Mouse (Mus musculus) ovary, postnatal 10 days (tissue): ENCODE results near the gene Esyt1.
"Not testable (repeated sequence)": the region's sequence is repeated elsewhere in the genome, so short reads cannot be mapped to it uniquely, and the experiment has no call there.

Source experiments
- DNase-seq: peaks from one replicate; pipeline ENCODE4 v3.0.0; 2022; ENCODE audit warnings: low spot score

The Esyt1 gene

DNA sequence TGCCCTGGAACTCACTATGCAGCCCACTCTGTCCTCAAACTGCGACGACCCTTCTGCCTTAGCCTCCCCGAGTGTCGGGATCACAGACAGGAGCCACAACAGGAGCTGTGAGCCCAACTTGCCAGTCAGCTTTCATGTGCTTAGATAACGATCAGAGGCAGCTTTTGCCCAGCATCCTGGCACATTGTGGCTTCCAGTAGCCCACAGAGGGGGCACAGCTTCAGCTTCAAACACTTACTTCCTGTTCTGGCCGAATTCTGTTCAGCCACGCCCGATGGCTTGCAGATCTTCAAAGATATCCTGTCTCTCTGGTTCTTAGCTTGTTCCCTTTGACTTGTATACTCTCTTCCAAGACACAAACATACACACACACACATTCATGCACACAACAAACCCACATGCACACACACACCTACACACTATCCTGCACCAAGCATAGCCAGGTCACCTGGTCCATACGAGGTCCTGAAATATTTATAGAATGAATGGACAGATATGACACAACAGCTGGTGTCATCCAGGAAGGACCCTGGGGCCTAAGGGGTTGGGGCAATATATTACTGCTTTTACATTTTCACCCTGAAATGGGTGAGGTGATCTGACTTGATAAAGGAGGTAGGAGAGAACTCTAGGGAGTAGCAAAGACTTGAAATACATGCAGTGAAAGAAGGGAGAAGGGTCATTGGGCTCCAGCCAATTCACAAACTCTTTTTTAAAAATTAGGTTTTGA, 20.9 kb downstream of the Esyt1 start:
- DNase-seq = no peak

DNA sequence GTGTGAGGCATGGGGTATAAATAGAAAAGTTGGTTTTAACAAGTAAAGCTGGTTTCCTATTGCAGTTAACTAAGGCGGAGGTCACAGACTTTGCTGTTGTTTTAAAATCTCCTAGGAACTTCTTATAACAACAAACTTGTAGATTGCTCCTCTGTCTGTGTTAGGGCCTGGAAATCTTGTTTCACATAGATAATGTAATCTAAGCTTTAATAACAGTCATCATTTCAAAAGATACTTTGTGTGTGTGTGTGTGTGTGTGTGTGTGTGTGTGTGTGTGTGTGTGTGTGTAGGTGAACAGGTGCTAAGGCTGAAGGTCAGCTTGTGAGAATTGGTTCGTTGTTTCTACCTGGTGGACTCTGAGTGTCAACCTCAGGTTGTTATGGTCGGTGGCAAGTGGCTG, 21.7 kb downstream of the Esyt1 start:
- no peak for DNase-seq

DNA sequence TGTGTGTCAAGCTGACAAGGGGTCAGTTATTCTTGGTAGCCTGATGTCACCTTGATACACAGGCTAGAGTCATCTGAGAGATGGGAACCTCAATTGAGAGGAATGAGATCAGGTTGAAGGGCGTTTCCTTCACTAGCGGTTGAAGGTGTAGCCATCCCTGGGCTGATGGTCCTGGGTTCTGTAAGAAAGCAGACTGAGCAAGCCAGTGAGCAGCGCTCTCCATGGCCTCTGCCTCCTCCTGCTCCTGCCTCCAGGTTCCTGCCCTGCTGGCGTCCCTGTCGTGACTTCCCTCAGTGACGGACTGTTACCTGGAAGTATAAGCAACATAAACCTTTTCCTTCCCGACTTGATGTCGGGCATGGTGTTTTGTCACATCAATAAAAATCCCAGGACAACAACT, 22.1 kb downstream of the Esyt1 start:
- DNase-seq = no peak

DNA sequence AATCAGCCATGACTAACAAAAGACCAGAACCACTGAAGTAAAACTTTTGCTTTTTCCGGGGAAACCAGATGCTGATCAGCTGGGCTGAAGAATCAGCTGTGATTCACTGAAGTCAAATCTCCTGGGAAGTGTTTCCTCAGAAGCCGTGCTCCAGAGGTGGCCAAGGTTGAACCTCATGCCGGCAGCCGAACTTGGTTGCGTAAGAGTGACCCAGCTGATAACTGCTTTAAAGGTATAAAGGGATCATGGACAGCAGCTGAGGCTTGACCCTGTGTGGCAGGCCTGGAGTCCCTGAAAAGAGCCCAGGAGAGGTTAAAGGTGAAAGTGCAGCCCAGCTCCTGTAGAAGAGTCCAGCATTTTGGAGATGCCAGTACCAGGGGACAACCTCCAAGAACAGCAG, 23.3 kb downstream of the Esyt1 start:
- DNase-seq = no peak

DNA sequence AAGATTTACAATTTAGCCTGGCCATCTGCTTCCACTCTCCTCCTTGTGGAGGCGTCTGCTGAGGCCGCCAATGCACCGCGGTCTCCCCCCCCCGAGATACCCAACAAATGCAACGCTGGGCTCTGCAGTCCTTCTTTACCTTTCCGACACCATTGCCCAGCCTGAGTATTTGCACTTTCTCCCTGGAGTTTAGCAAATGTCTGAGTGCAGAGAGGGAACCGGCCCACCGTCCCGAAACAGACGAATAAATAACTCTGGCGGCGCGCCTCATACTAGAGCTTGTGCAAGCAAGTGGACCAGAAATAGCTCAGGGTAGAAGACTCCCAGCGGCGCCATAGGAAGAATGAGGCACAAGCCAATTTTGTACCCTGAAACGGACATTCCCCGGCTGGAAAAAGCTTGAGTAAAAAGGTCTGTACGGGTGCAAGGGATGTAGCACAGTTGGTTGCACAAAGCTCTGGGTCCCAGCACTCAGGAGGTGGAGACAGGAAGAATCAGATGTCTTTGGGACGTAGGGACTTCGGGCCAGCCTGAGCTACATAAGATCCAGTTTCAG, 26.5 kb downstream of the Esyt1 start:
- DNase-seq = peak; percentile 56

DNA sequence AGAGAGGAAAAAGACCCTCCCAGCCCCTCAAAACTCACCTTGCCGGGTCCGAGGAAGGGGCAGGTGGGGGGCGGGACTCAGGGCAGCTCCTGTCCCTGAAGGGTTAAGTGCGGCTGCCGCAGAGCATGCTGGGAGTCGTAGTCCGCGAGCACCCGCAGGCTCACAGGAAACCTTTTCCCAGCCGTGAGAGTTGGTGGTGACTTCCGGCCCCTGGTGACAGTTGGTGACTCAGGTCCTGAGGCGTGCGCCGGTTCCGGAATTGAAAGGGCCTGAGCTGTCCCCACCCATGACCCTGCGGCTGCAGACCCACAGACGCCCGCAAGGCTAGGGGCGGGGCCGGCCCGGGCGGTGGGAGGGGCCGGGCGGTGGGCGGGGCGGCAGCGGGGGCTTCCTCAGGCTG, 27.1 kb downstream of the Esyt1 start, which contains the start of gene Myl6b:
TSS of gene Myl6b (minus strand) at position 96 of the 400 bp plus-strand sequence.
- DNase-seq = peak; percentile 73

DNA sequence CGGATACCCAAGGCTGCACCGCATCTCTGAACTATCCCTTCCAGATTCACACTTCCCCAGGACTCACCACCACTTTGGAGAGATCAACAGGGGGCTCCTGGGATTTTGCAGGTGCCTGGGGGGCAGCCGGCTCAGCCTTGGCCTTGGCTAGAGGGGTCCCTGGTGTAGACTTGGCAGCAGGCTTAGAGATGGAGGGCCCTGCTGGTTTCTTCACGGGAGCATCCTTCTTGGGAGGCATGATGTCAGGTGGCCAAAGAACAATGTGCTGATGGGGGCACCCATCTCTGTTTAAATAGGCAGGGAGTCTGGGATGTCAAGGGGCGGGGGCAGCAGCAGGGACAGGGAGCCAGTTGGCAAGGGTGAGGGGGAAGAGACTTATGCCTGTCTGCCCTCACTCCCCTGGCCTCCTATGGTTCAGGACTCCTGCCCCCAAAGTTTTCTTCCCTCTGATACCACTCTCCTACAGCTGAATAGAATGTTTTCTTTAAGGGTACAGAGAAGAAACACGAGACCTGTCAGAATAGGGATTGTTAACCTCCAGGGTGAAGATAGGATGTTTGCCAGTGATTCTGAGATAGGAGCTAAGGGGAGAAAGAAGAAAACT, 28.4 kb downstream of the Esyt1 start:
- DNase-seq = no peak

DNA sequence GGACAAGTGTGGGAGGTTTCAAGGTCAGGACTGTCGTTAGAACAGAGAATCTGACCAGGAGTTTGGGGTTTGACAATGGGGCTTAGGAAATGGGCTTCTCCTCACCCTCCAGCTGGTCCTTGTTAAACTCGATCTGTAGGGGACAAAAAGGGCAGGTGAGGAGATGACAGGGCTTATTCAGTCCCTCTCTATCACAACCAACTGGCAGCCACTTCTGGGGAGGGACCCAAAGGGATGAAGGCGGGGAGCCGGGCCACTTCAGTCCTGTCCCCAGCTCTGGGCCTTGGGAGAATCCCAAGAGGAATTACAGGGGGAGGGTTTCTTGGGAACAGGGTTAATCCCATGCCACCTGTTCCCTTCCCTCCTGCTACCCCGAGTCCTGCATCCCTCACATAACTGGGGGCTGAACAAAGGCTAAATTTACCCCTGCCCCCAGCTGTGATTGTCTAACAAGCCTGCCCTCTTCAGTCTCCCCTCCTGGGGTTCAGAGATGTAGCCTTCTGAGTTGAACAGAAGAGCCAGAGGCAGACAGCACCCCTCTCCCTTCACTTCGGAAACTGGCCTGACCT, 29.1 kb downstream of the Esyt1 start:
- DNase-seq = no peak

DNA sequence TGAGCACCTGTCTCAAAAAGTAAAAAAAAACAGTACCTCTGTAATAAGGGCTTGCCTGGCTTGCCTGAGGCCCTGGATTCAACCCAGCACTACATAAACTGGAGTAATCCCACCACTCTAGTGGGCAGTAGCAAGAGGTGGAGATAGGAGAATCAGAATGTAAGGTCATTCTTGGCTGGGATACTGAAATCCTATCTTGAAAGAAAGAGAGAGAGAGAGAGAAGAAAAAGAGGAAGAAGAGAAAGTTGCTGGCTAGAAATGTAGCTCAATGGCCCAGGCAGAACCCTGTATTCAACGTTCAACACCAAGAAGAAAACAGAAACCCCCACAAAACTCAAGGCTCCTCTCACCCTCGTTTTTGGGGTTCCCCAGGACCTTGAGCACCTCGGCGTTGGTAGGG, 29.8 kb downstream of the Esyt1 start:
- DNase-seq = no peak

DNA sequence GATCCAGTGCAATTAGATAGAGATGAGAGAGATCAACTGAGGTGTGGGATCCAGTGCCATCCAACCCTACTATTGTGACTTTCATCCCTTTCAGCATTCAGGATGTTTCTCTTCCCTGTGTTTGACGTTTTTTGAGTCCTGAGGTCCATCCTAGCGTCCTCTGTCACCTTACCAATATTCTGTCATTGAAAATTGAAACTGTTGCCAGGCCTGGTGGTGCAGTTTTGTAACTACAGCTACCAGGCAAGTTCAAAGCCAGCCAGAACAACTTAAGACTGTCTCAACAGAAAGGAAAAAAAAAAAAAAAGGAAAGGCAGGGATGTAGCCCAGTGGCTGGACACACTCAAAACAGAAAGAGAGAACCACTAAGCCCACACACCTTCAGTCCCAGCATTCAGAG, 30.4 kb downstream of the Esyt1 start:
- DNase-seq = no peak

DNA sequence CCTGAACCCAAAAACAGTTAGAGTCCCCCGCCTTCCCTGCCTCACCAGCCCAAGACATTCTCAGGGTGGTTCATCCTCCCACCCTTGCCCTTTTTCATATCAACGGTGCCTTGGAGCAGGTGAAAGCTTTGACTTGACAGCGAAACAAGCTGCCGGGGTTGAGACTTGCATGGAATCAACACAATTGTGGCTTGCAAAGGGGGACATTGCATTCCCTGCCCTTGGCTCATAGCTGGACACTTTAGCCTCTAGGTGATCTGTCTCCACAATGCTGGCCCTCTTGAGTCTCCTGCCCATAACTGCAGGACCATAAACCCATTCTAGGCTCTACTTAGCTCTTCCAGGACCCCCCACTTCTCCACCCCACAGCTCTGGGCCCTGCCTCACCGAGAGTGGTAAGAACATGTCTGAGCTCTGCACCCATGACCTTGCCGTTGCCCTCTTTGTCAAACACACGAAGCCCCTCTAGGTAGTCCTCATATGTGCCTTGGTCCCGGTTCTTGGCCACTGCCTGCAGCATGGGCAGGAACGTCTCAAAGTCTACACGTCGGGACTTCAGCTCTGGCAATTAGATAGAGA, 30.9 kb downstream of the Esyt1 start:
- no peak for DNase-seq

DNA sequence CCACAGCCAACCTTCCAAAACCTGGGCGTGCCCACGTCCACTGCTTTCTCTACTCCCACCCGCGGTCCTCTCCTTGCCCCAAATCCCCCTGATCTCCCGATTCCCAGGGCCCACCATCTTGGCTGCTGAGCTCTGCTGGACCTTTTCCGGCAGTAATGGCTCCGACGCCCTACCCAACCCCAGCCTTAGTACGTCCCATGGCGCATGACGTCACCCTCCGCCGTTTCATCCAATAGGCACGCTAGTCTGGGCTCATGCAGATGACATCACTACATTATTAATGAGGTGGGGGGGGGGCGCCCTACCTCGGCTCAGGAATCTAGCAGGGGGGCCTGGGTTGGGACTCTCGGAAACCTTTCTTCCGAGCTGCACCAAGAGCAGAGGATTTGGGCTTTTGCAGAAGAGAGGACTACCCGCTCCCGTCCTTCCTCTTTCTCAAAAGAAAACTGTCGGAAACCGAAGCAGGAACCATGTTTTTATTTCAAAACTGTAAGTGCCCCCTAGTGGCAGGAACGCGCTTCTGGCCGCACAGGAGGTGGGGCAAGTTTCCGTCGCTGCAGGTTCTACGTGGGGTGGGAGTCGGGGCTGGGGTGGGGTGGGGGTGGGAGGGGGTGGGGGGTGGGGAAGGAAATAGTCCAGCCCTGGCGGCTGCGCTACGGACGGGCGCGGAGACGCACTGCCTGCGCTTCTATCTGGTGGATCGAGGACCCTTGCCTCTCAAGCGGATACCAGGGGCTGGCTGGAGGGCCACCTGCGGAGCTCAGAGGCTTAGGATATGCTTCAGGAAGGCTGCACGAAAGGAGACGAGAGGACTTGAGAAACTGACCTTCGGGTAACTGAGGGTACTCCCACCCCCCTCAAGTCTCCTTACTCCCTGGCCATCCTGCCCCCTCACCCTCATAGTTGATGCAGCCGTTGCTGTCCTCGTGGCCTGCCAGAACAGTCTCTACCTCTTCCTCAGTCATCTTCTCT, 31.7 kb downstream of the Esyt1 start, which contains the start of gene Myl6:
TSS of gene Myl6 (minus strand) at position 451 of the 972 bp plus-strand sequence.
- DNase-seq = peak; percentile 91

DNA sequence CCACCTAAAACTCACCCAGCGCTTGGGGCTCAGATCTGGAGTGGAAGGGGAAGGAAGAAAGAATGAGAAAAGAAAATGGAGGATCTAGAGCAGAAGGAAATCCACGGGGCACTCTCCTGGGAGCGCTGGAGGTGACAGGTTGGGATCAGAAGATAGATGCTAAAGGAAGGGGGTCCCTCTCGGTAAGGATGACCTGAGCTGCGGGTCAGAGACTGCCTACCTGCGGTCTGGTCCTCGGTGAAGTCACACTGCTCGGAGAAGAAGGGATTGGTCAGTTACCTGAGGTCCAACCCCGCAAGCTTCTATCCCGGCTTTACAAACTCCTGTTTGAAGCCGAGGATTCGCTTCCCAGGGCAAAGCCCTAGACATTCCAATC, 32.4 kb downstream of the Esyt1 start:
- DNase-seq = no peak

DNA sequence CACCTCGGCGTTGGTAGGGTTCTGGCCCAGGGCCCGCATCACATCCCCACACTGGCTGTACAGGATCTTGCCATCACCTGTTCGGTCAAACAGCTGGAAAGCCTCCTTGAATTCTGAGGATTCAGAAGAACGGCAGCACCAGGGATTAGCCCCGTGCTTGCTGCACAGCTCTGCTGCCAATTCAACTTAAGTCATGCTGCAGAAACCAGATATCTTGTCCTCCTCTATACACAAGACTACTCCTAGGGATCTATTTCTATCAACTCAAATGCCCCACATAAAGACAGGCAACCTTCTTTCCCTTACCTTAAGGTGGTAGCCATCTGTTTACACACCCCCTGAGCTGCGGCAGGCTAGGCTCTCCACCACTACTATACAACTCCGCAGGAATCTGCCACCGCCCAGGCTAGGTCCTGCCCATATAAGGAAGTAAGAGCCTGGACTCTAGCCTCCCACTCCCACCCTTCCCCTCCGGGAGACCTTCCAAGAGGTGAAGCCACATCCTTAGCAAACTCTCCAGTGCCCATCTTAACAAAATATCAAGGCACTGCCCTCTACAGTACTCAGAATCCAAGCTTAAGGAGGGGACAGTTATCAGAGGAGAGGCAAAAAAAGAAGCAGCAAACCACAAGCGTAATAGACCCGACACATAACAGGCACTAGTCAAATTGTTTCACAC, 32.9 kb downstream of the Esyt1 start:
- no peak for DNase-seq

DNA sequence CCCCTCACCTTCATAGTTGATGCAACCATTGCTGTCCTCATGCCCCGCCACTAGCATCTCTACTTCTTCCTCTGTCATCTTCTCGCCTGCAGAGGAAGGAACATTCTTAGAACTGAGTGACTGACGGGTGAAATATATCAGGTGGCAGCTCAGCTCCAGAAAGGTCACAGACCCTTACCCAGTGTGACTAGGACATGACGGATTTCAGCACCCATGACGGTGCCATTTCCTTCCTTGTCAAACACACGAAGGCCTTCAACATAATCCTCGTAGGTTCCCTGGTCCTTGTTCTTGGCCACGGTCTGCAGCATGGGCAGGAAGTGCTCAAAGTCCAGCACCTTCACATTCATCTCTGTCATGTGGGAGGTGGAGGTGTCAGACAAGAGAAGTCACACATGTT, 33.6 kb downstream of the Esyt1 start:
- DNase-seq = not testable (repeated sequence)

DNA sequence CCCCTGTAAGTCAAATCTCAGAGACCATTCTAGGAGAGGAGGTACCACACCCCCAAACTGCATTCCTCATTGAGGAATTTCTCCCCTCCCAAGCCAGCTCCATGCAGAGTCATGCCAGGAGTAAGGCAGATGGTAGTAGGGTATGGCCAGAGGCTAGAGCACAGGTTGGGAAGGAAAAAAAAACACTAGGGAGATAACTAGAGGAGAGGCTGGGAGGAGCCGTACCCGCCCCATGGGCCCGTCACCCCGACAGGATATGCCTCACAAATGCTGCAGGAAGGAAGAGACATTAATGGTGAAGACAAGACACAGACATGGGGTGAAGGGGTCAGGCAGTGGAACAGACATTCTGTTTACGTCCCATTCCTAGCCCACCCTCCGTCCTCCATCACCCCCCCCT, 34.2 kb downstream of the Esyt1 start:
- no peak for DNase-seq

DNA sequence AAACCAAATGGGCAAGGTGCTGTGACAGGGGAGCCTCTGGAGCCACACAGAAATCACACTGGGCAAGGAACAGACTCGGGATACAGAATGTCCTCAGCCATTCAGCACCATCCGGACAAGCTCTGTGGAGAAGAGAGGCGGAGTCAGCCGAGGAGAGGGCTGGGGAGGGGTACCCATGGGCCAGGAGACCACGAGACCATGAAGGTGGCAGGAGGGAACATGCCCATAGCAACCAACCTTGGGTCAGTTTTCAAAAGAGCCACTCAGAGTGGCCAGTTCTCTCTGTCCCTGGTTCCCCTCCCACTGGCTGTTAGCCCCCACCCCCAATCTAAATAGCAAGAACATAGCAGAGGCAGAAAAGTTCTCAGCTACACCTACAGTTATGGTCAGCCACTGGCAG, 34.8 kb downstream of the Esyt1 start:
- DNase-seq = no peak

DNA sequence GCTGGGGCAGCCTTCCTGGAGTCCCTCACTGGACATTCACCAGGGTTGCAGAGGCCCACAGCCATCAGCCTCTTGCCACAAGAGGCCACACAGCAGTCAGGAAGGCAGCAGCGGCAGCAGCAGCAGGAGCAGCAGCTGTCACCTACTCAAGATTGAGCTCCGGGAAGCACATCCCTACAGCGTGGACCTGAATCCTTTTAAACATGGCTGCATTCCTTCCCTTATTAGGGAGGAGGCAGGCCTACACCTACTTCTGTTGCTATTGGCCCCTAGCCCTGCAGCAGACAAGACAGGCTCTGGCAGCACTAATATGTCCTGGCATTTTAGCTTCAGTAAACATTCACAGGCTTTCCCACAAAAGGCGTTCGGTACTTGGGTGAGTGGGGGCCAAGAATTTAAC, 35.4 kb downstream of the Esyt1 start:
- DNase-seq = no peak

DNA sequence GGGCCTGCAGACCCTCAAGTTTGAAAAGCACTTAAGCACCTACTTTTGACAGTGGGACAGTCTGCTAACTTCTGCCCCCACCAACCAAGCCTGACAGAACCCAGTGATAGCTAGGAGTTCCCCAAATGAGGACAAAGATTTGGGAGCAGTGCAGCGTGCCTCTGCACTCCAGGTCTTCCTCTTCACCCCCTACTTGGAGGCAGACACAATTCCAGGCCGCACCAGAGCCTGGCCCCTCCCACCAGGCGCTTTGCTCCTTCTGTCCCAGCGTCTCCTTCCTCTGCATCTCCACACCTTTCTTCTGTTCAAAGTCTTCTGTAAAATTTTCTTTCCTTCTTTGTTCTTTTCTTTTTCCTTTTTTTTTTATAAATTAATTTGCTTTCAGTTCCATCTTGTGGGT, 35.9 kb downstream of the Esyt1 start:
- no peak for DNase-seq

DNA sequence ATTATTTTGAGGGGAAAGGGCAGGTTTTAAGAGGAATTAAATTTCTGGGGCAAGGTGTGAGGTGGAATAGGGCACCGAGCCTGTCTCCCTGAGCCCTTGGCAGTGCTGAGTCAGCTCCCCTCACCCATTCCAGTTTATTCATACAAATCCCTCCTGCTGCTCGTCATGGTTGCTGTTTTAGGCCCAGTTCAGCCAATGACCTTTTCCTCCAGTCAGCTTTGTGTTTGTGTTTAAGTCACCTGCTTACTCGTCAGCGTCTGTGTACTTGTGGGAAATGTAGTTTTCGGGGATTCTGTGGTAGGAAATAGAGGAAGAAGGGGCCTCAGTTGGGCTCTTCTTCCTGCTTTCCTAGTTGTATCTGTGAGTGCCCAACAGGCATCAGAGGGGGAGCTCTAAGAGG, 36.3 kb downstream of the Esyt1 start:
- DNase-seq = no peak

DNA sequence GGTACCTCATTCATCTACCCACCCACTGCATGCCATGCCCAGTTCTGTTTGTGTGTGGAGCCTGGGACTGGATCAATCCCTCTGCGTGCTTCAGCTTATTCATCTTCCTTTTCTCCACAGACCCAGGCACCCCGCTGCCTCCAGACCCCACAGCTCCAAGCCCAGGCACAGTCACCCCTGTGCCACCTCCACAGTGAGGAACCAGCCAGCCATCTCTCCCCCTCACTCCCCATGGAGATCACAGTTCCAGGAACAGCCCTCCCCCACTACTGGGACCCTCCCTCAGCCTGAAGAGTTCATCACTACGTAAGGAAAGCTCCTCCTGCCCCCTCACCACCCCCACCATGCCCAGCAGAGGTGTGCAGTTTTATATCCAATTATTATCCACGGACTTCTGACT, 36.9 kb downstream of the Esyt1 start:
- no peak for DNase-seq
